Mouse (Mus musculus) hindbrain, postnatal 0 days (tissue): ENCODE results near the gene Gnb2. TPM values are rescaled to one million over a fixed set of nuclear protein-coding genes. Genes with fewer than 3 reads are reported as not detected.

Experiments
- ATAC-seq: fragments of 200-750 bp; cut with Nextera tagmentation; 2 replicates; pipeline ENCODE4 v1.8.0; 2017; ENCODE audit warnings: mild to moderate bottlenecking, moderate TSS enrichment, moderate library complexity
- DNase-seq: peaks from one replicate; pipeline ENCODE4 v3.0.0-alpha.2; 2015; ENCODE audit warnings: low spot score
- H3K27ac ChIP-seq: fragments of 300-500 bp; sonication (generic); 2 replicates; pipeline ENCODE4 v1.5.1; 2014; ENCODE audit warnings: mild to moderate bottlenecking
- H3K27me3 ChIP-seq: fragments of 300-500 bp; sonication (generic); 2 replicates; pipeline ENCODE4 v1.6.1; 2014; ENCODE audit warnings: low read length, mixed read lengths; ENCODE audit not compliant: insufficient read depth
- H3K36me3 ChIP-seq: fragments of 300-500 bp; sonication (generic); 2 replicates; pipeline ENCODE4 v1.6.1; 2014; ENCODE audit warnings: low read length, mixed read lengths; ENCODE audit not compliant: insufficient read depth
- H3K4me1 ChIP-seq: fragments of 300-500 bp; sonication (generic); 2 replicates; pipeline ENCODE4 v1.6.1; 2014; ENCODE audit warnings: antibody characterized with exemption, low read length, mixed read lengths; ENCODE audit not compliant: insufficient read depth
- H3K4me2 ChIP-seq: fragments of 300-500 bp; sonication (generic); 2 replicates; pipeline ENCODE4 v1.6.1; 2014; ENCODE audit warnings: low read depth, mild to moderate bottlenecking, low read length, moderate library complexity, mixed read lengths
- H3K4me3 ChIP-seq: fragments of 300-500 bp; sonication (generic); 2 replicates; pipeline ENCODE4 v1.5.1; 2014; ENCODE audit warnings: low read length
- H3K9ac ChIP-seq: fragments of 300-500 bp; sonication (generic); replicated peaks from 2 replicates; pipeline ENCODE4 v1.6.1; 2014; ENCODE audit warnings: mild to moderate bottlenecking, low read length, moderate library complexity, mixed read lengths
- H3K9me3 ChIP-seq: fragments of 300-500 bp; sonication (generic); 2 replicates; pipeline ENCODE4 v1.6.1; 2016; ENCODE audit warnings: low read length, mixed read lengths
- CTCF ChIP-seq: IDR thresholded peaks from 2 replicates; pipeline ENCODE4 v1.5.1; 2016; ENCODE audit warnings: antibody characterized with exemption, control low read depth, low read depth
- WGBS: fragments of 180-500 bp; shearing (Covaris S2); extraction: QIAGEN DNeasy Blood & Tissue Kit; methylation state at CpG from one replicate; pipeline ENCODE4 v1.1.7; 2014; 5-methylcytosine and 5-hydroxymethylcytosine counted together
- polyA plus RNA-seq: library from polyadenylated mRNA; unstranded; fragments of >200 nt; fragmentation: Nextera tagmentation; extraction: Ambion mirVana; gene quantifications from 2 replicates; pipeline ENCODE4 v1.2.1, GENCODE M21; 2015
- total RNA-seq: library from RNA; depleted of rRNA; stranded (reverse); fragments of >200 nt; gene quantifications from 2 replicates; pipeline ENCODE4 v1.2.3, GENCODE M21; 2014

Gnb2 gene
- total and polyA plus RNA-seq, 2 experiments from 2014 or later, result 592 to 1,251 TPM

DNA sequence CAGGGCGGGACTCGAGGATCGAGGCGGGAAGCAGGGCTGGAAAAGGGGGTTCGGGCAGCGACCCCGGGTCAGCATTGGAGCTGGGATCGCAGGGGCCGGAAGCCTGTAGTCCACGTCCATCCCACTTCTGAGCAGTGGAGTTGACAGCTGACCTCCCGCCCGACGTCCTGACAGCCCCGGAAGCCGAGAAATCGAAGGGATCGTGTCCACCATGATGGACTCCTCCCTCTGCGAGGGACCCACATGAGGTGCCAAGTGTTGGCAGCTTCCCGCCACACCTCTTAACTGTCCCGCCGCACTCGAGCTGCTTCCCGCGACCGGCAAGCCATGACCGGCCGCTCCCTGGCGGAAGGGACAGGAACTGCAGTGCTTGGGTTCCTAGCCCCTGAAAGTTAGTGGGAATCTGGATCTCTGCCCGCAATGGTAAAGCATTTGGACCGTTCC lies 30.6 kb downstream of the Gnb2 start:
- ATAC-seq (peak; percentile 90), DNase-seq (peak; percentile 96)
- peak overlapping the region; percentile 79 for H3K4me2 ChIP-seq
- peak overlapping the region; percentile 55 for H3K4me3 ChIP-seq
- H3K4me1 ChIP-seq, result peaks cover 14% of the 10 kb centered on the region
- H3K36me3 ChIP-seq, result no peaks in the 10 kb centered on the region; the same call in 1 of the 2 replicates
- H3K9me3 ChIP-seq, result no peaks in the 10 kb centered on the region
- 0% methylated on average over 30 of the region's 30 CpGs for WGBS
- no peaks in the 10 kb centered on the region for H3K27me3 ChIP-seq
- H3K27ac ChIP-seq, result peak overlapping the region; percentile 97
- H3K9ac ChIP-seq, result peak overlapping the region; percentile 75
- peak; percentile 99 for TF ChIP-seq CTCF

DNA sequence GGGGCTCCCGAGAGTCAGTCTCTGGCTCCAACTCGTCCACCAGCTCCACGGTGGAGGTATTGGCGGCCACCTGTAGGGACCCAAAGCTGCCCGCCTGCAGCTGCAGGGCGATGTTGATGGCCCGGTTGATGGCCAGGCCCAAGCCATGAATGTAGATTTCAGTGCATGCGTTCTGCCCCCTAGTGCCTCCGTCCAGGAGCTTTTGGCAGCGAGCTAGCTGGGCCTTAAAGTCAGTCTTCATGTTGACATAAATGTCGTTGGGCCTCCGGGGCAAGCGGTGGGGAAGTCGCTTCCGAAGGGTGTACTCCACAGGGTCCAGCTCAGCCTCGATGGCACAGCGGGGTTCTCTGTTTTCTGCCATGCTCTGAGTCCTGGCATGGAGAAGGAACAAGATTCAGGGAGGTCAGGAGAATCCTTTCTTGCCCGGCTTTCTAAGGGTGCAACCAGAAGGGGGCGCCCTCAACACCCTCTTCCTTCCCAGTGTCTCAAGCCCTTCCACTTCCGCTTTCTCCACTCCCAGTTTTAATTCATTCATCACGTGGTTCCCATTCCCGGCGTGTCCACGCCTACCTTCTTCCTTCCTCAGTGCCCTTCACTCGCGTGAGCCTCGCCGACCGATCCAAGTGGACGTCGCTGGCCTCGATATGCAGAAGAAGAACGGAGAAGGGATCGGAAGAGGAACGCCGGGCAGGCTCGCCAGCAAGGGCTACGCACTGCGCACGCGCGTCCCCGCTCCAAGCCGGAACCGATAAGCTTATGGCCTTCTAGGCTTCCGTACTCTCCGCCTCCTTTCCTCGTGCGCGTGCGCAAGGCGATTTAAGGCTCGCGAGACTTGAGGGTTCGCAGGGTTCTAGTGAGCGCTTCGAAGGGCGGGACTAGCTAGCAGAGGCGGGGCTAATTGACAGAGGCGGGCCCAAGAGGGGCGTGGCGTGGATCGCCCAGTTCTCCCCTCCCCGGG lies 31.3 kb downstream of the Gnb2 start, which contains the start of gene Pop7:
Gene Pop7, minus strand, starts transcription at position 810 of the 958 bp plus-strand sequence.
- peak within 1 kb of the TSS; percentile 79 for H3K4me2 ChIP-seq
- peak; percentile 88 for TF ChIP-seq CTCF
- peak; percentile 97 for ATAC-seq
- 1% methylated on average over 61 of the region's 64 CpGs for WGBS
- H3K4me1 ChIP-seq, result peaks cover 14% of the 10 kb centered on the region
- H3K4me3 ChIP-seq, result peak within 1 kb of the TSS; percentile 55
- H3K27ac ChIP-seq, result peak within 1 kb of the TSS; percentile 97
- DNase-seq, result peak; percentile 100
- H3K9ac ChIP-seq, result peak within 1 kb of the TSS; percentile 75
- H3K27me3 ChIP-seq, result no peaks in the 10 kb centered on the region
- no peaks in the 10 kb centered on the region; the same call in 1 of the 2 replicates for H3K36me3 ChIP-seq
- no peaks in the 10 kb centered on the region for H3K9me3 ChIP-seq

DNA sequence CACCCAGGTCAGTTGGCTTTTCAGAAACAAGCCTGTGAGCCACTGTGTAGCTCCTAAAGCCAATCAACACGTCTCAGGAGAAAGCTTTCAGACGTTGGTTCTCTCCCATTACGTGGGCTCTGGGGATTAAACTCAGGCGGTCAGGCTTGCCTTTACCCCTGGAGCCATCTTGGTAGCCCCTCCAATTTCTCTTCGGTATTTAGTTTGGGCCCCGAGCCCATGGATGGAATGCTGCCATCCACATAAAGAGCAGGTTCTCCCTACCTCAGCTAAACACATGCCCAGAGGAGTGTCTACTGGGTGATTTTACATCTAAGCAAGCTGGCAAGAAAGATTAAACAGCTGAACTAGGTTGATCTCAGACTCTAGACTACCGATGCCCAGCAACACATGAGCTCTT lies 33.1 kb downstream of the Gnb2 start:
- no peaks in the 10 kb centered on the region for H3K27me3 ChIP-seq
- H3K4me2 ChIP-seq, result no peak overlapping the region
- H3K9me3 ChIP-seq, result no peaks in the 10 kb centered on the region
- H3K27ac ChIP-seq, result no peak overlapping the region
- ATAC-seq, result no peak
- no peak overlapping the region for H3K4me3 ChIP-seq
- WGBS, result 88% methylated on average over 7 of the region's 7 CpGs
- TF ChIP-seq CTCF, result no peak
- DNase-seq, result no peak
- no peak overlapping the region for H3K9ac ChIP-seq
- H3K4me1 ChIP-seq, result peaks cover 14% of the 10 kb centered on the region
- H3K36me3 ChIP-seq, result no peaks in the 10 kb centered on the region; the same call in 1 of the 2 replicates

DNA sequence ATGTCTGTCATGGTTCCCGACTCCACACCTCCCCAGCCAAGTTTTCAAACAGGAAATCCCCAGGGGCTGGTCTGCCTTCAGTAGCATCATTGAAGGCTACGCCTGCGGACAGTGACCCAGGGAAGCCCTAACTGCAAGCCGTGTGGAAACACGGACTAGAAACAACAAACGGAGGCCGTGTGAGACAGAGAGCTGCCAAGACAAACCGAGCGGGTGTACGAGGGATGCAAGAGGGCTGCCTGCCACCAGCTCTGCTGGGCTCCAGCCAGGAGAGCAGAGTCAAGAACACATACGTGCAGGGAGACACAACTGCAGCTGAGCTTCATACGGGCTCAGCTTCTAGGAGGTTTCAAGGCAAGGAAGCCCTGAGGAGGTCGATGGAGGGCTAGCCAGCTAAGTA lies 39.5 kb downstream of the Gnb2 start:
- Histone ChIP-seq H3K4me1 (no peaks in the 10 kb centered on the region), H3K9me3 (no peaks in the 10 kb centered on the region), H3K9ac (no peak overlapping the region), H3K4me2 (no peak overlapping the region), H3K27me3 (no peaks in the 10 kb centered on the region), H3K36me3 (no peaks in the 10 kb centered on the region), H3K4me3 (no peak overlapping the region), H3K27ac (no peak overlapping the region)
- DNase-seq (peak; percentile 27), ATAC-seq (0 out of 2 replicates have a peak, but pooled peaks have one; percentile 32)
- no peak for TF ChIP-seq CTCF
- WGBS, result 64% methylated on average over 13 of the region's 13 CpGs

DNA sequence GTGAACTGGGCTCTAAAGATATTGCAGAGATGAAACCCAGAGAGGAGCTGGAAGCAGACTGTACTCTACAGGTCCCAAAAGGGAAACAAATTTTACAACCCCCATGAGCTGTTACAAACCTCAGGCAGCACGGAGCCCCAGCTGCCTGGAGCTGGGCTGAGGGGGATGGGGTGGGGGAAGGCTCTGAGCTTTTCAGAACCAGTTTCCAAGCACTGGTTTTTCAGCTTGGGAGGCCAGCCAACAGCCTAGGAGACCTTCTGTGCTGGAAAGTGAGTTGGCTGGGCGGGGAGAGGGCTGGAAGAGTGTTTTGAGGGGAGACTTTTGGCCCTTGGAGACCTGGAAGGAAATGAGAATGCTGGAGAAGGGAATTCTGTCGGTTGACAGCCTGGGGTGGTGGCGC lies 41.8 kb downstream of the Gnb2 start:
- DNase-seq, result peak; percentile 32
- H3K4me2 ChIP-seq, result no peak overlapping the region
- TF ChIP-seq CTCF, result no peak
- H3K9ac ChIP-seq, result no peak overlapping the region
- H3K4me1 ChIP-seq, result no peaks in the 10 kb centered on the region
- WGBS, result 42% methylated on average over 4 of the region's 4 CpGs
- no peak overlapping the region for H3K27ac ChIP-seq
- no peak for ATAC-seq
- H3K4me3 ChIP-seq, result no peak overlapping the region
- no peaks in the 10 kb centered on the region for H3K36me3 ChIP-seq
- H3K9me3 ChIP-seq, result no peaks in the 10 kb centered on the region
- no peaks in the 10 kb centered on the region; the same call in 1 of the 2 replicates for H3K27me3 ChIP-seq

DNA sequence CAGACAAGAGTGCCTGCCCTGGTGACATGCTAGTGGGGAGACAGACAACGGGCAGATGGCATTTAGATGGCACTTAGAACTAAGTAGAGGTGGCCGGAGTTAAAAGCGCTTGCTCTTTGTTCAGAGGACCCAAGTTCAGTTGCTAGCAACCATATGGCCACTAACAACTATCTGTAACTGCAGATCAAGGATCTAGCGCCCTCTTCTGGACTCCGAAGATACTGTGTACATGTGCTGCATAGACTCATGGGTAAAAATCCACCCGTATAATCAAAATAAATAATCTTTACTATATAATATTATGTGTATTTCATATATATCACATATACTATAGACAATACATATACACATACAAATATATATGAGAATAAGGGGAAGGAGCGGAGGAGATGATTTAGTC lies 45.7 kb downstream of the Gnb2 start:
- H3K36me3 ChIP-seq, result no peaks in the 10 kb centered on the region
- ATAC-seq (no peak), DNase-seq (no peak)
- WGBS, result 92% methylated on average over 7 of the region's 7 CpGs
- no peak overlapping the region for H3K9ac ChIP-seq
- no peak overlapping the region for H3K4me3 ChIP-seq
- H3K27ac ChIP-seq, result no peak overlapping the region
- H3K4me2 ChIP-seq, result no peak overlapping the region
- H3K9me3 ChIP-seq, result no peaks in the 10 kb centered on the region
- 0 out of 2 replicates have a peak, but pooled peaks have one; percentile 12 for TF ChIP-seq CTCF
- H3K27me3 ChIP-seq, result peaks cover 7% of the 10 kb centered on the region; the same call in 1 of the 2 replicates
- no peaks in the 10 kb centered on the region; the same call in 1 of the 2 replicates for H3K4me1 ChIP-seq
